Mouse (Mus musculus) left cerebral cortex, adult 2 months (tissue): ENCODE results near the gene Bivm. TPM values are rescaled to one million over a fixed set of nuclear protein-coding genes. Genes with fewer than 3 reads are reported as not detected.

Experiments used
- DNase-seq, 2 experiments: peaks; one replicate each; pipeline ENCODE4 v3.0.0; 2021 to 2022; ENCODE audit warnings: low spot score in 2 of 2, mixed read lengths in 1 of 2; ENCODE audit errors: extremely low spot score in 1 of 2
- H3K27ac ChIP-seq: fragments of 200-600 bp; 2 replicates; pipeline ENCODE4 v1.8.1; 2022
- H3K4me3 ChIP-seq: fragments of 200-600 bp; 2 replicates; pipeline ENCODE4 v1.8.1; 2022
- CTCF ChIP-seq: fragments of 200-600 bp; IDR thresholded peaks from 2 replicates; pipeline ENCODE4 v1.8.1; 2022; ENCODE audit warnings: antibody characterized with exemption, mild to moderate bottlenecking, moderate library complexity
- intact Hi-C: fragments of 180-260 bp; cut with DNase I; formaldehyde crosslinking; loops from one replicate; pipeline ENCODE4 v1.15.1; 2025
- long read RNA-seq, 2 experiments: library from polyadenylated mRNA; stranded (forward); transcript quantifications; one replicate each; pipeline ENCODE4 v2.0.0; 2021; ENCODE audit warnings: borderline mapping rate in 2 of 2
- total RNA-seq, 2 experiments: library from RNA; stranded (reverse); gene quantifications; 2 replicates each; pipeline ENCODE4 v1.2.3; 2021

Gene Bivm
- total RNA-seq = 10 to 100 TPM; 32.0 to 38.9 TPM
- long read RNA-seq, experiment 1, transcript Bivm-202 (10 exons, 3,570 nt) = major isoform, 15 of 19 reads
- long read RNA-seq, experiment 1, partial matches to known transcripts = 1 of 19 reads
- long read RNA-seq, experiment 1, other reads (novel, unspliced or antisense) = 3 of 19 reads
- long read RNA-seq, experiment 2, transcript Bivm-202 (10 exons, 3,570 nt) = major isoform, 7 of 9 reads
- long read RNA-seq, experiment 2, partial matches to known transcripts = 1 of 9 reads
- long read RNA-seq, experiment 2, other reads (novel, unspliced or antisense) = 1 of 9 reads

- TF ChIP-seq CTCF = no peak; the same call in 1 of the 2 replicates
- intact Hi-C loops = loop anchor here (1.0 to 5.0 kb wide), 4 partner anchors 16 to 1676 kb away; partner anchors contain the start of genes Ercc5, Tex30, Tpp2 and Wdr75
Measured at GRCm38 (mm10) chr1:44118239-44119054, at the start of gene Bivm, which contains the start of gene Kdelc1. Gene Bivm (plus strand): TSS chr1:44118957. Gene Kdelc1 (minus strand): TSS chr1:44118808.

DNA sequence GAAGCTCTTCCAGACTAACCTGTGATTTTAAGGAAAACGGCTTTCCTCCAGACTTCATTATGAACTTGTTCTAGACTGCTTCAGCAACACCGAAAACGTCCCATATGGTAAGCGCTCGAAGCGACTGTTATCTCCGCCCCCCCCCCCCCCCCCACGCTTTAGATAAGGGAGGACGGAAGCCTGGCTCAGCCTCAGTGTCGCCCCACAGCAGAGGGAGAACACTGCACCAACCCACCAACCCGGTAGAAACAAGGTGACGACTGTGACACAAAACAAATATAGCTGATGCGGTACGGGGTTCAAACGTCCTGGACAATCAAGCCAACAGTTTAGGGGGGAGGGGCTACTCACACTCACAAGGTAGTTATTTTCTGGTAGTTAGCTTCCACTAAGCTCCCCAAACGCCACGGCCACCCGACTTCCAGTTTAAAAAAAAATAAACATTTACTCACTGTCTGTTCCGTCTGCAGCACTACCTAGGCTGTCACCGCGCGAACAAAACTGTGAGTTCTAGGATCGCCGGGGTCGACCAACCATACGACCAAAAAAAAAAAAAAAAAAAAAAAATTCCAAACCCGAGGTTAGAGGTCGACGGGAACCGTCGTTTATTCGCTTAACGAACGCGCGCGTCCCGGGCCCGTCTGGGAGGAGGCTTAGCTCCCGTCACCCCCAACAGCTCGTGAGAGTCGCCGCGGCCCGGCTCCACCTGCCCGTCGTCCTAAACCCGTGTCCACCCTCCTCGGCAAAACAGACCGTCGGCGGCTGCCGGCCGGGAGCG lies 17.1 kb upstream of the Bivm start:
- intact Hi-C loops = loop anchor here (1.0 kb wide), 1 partner anchor 17 kb away; the partner anchor contains the start of genes Bivm and Kdelc1
- no peak for DNase-seq
- Histone ChIP-seq H3K27ac (peak overlapping the region; percentile 63), H3K4me3 (peak overlapping the region; percentile 73)
- no peak for TF ChIP-seq CTCF

More at GRCm38 (mm10) chr1:44118239-44119054, at the start of gene Bivm, which contains the start of gene Kdelc1:
- DNase-seq = peak; percentile 78 to 89
- H3K4me3 ChIP-seq = peak within 1 kb of the TSS; percentile 94
- H3K27ac ChIP-seq = peak within 1 kb of the TSS; percentile 97

GRCm38 (mm10) chr1:44102259-44102717 lies 16.5 kb upstream of the Bivm start, which contains the start of gene Tex30:
Gene Tex30 (minus strand): TSS chr1:44102441.
- TF ChIP-seq CTCF = peak; percentile 4; the same call in 1 of the 2 replicates
- H3K27ac ChIP-seq = peak within 1 kb of the TSS; percentile 63
- DNase-seq = peak; percentile 93 to 94
- H3K4me3 ChIP-seq = peak within 1 kb of the TSS; percentile 73
- intact Hi-C loops = loop anchor here (1.0 kb wide), 1 partner anchor 16 kb away; the partner anchor contains the start of genes Bivm and Kdelc1

GRCm38 (mm10) chr1:44102939-44103338 lies 15.8 kb upstream of the Bivm start:
- Histone ChIP-seq H3K27ac (no peak overlapping the region), H3K4me3 (0 out of 2 replicates have a peak overlapping the region, but pooled peaks have one; percentile 16)
- intact Hi-C loops = loop anchor here (1.0 kb wide), 1 partner anchor 15 kb away; the partner anchor contains the start of genes Bivm and Kdelc1
- TF ChIP-seq CTCF = no peak
- no peak for DNase-seq

- TF ChIP-seq CTCF = no peak
- intact Hi-C loops = loop anchor here (5.0 kb wide), 1 partner anchor 185 kb away; the partner anchor contains the start of gene Tpp2
- peak overlapping the region; percentile 94 for H3K4me3 ChIP-seq
- H3K27ac ChIP-seq = no peak overlapping the region
- DNase-seq = no peak
Measured at GRCm38 (mm10) chr1:44117571-44117970, 1.2 kb upstream of the Bivm start.

GRCm38 (mm10) chr1:44119201-44120073 lies 680 bp downstream of the Bivm start:
- intact Hi-C loops = loop anchor here (2.0 to 5.0 kb wide), 4 partner anchors 27 to 1675 kb away; partner anchors contain the start of genes Ercc5, Tpp2, Uxs1 and Wdr75
- Histone ChIP-seq H3K27ac (peak overlapping the region; percentile 97), H3K4me3 (peak overlapping the region; percentile 94)
- peak; percentile 81 to 82 for DNase-seq
- peak; percentile 55 for TF ChIP-seq CTCF

DNA sequence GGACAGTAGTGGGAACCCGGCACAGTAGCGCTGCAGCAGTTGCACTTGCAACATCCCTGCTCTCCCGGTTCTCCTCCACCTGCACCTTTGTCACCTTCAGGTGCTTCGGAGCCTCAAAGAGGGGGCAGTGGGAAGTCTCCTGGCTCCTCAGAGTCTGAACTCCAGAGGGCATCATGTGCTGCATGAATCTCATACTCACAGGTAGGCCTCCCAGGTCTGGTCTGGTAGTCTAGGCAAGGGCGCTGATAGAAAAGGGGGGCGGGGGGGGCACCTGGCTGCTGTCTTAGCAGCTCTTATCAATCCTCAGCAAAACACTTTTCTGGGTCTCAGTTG lies 1.3 kb downstream of the Bivm start:
- Histone ChIP-seq H3K27ac (peak overlapping the region; percentile 97), H3K4me3 (peak overlapping the region; percentile 94)
- intact Hi-C loops = loop anchor here (5.0 kb wide), 1 partner anchor 293 kb away; the partner anchor contains the start of gene Uxs1
- DNase-seq = no peak
- TF ChIP-seq CTCF = no peak

DNA sequence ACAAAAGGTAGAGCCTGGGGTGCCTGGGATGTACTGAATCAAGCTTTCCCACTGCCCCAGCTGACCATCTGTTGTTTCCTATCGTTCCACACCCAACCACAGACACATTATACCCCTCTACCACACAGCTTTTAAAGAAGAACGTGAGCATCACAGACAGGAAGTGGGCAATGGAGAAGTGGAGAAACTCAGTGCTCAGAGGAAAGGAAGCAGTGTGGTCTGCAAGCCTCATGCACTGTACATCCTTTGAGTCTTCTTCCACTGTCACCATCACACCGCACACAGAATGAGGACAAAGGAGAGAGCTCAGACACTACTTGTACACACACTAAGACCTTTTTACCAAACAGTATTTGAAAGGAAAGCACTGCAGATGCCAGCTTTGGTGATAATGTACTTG lies 3.5 kb downstream of the Bivm start:
- Histone ChIP-seq H3K27ac (no peak overlapping the region), H3K4me3 (no peak overlapping the region)
- DNase-seq = no peak
- no peak for TF ChIP-seq CTCF
- intact Hi-C loops = loop anchor here (5.0 kb wide), 1 partner anchor 295 kb away; the partner anchor contains the start of gene Uxs1

- Histone ChIP-seq H3K4me3 (no peak overlapping the region), H3K27ac (no peak overlapping the region)
- TF ChIP-seq CTCF = no peak
- DNase-seq = no peak
- intact Hi-C loops = no loop called here
Measured at GRCm38 (mm10) chr1:44125590-44125989, 6.8 kb downstream of the Bivm start.

GRCm38 (mm10) chr1:44129929-44130581 lies 11.3 kb downstream of the Bivm start:
- intact Hi-C loops = no loop called here
- Histone ChIP-seq H3K4me3 (no peak overlapping the region), H3K27ac (no peak overlapping the region)
- no peak for DNase-seq
- TF ChIP-seq CTCF = no peak
